Mouse (Mus musculus) liver, embryonic 14.5 days (tissue): ENCODE data around the gene Dohh. TPM values are rescaled to one million over a fixed set of nuclear protein-coding genes. Genes with fewer than 3 reads are reported as not detected.

Source experiments
- ATAC-seq: fragments of 200-750 bp; cut with Nextera tagmentation; 2 replicates; pipeline ENCODE4 v1.8.0; 2017; ENCODE audit warnings: moderate number of reproducible peaks, mild to moderate bottlenecking, moderate library complexity; ENCODE audit not compliant: insufficient read depth
- DNase-seq, 3 experiments: peaks; one replicate each; pipeline ENCODE4 v3.0.0-alpha.2; 2012 to 2013; ENCODE audit warnings: low read depth in 3 of 3, low spot score in 3 of 3
- H3K27ac ChIP-seq: fragments of 300-500 bp; sonication (generic); 2 replicates; pipeline ENCODE4 v1.5.1; 2014; ENCODE audit warnings: moderate library complexity, mild to moderate bottlenecking, control low read depth, inconsistent platforms
- H3K27me3 ChIP-seq: fragments of 300-500 bp; sonication (generic); 2 replicates; pipeline ENCODE4 v1.6.1; 2014; ENCODE audit warnings: mild to moderate bottlenecking, low read length, moderate library complexity; ENCODE audit not compliant: control insufficient read depth, insufficient read depth
- H3K36me3 ChIP-seq: fragments of 300-500 bp; sonication (generic); replicated peaks from 2 replicates; pipeline ENCODE4 v1.6.1; 2014; ENCODE audit warnings: low read depth; ENCODE audit not compliant: control insufficient read depth, insufficient read depth
- H3K4me1 ChIP-seq, 2 experiments: fragments of 200-500 bp in 1 of 2; fragments of 300-500 bp in 1 of 2; sonication (generic) in 1 of 2; replicated peaks; 2 replicates each; pipeline ENCODE4 v1.6.1; 2012 to 2014; ENCODE audit warnings: antibody characterized with exemption in 1 of 2, inconsistent platforms in 1 of 2, low read length in 1 of 2; ENCODE audit not compliant: control insufficient read depth in 2 of 2, insufficient read depth in 2 of 2
- H3K4me2 ChIP-seq: fragments of 300-500 bp; sonication (generic); 2 replicates; pipeline ENCODE4 v1.6.1; 2014; ENCODE audit warnings: low read depth, mild to moderate bottlenecking, control low read depth, moderate library complexity
- H3K4me3 ChIP-seq, 2 experiments: fragments of 200-500 bp in 1 of 2; fragments of 300-500 bp in 1 of 2; sonication (generic) in 1 of 2; 2 replicates each; pipeline ENCODE4 v1.5.1; 2012 to 2014; ENCODE audit warnings: low read depth in 2 of 2, low read length in 2 of 2, mild to moderate bottlenecking in 2 of 2, control low read depth in 1 of 2, inconsistent platforms in 1 of 2, moderate library complexity in 1 of 2; ENCODE audit not compliant: insufficient read depth in 1 of 2
- H3K9ac ChIP-seq: fragments of 300-500 bp; sonication (generic); replicated peaks from 2 replicates; pipeline ENCODE4 v1.6.1; 2014; ENCODE audit warnings: mild to moderate bottlenecking, control low read depth, moderate library complexity
- H3K9me3 ChIP-seq: fragments of 300-500 bp; sonication (generic); 2 replicates; pipeline ENCODE4 v1.6.1; 2016; ENCODE audit warnings: low read length, mixed read lengths; ENCODE audit not compliant: control insufficient read depth
- CTCF ChIP-seq: IDR thresholded peaks from 2 replicates; pipeline ENCODE4 v1.5.1; 2016; ENCODE audit warnings: antibody characterized with exemption, low read depth, control low read depth
- EP300 ChIP-seq: IDR thresholded peaks from 2 replicates; pipeline ENCODE4 v1.6.1; 2016; ENCODE audit warnings: antibody characterized with exemption, low read depth
- WGBS: fragments of 180-500 bp; shearing (Covaris S2); extraction: QIAGEN DNeasy Blood & Tissue Kit; methylation state at CpG from one replicate; pipeline ENCODE4 v1.1.7; 2014; ENCODE audit not compliant: insufficient replicate concordance; 5-methylcytosine and 5-hydroxymethylcytosine counted together
- polyA plus RNA-seq, 2 experiments: library from polyadenylated mRNA; depleted of rRNA in 1 of 2; stranded (reverse) in 1 of 2; unstranded in 1 of 2; fragments of >200 nt; fragmentation: Nextera tagmentation in 1 of 2; extraction: Ambion mirVana in 1 of 2; gene quantifications; 2 replicates each; pipeline versions ENCODE4 v1.2.1 to v1.2.3; 2012 to 2014

The Dohh gene
- polyA plus RNA-seq, 2 experiments, result 29.8 to 35.0 TPM

DNA sequence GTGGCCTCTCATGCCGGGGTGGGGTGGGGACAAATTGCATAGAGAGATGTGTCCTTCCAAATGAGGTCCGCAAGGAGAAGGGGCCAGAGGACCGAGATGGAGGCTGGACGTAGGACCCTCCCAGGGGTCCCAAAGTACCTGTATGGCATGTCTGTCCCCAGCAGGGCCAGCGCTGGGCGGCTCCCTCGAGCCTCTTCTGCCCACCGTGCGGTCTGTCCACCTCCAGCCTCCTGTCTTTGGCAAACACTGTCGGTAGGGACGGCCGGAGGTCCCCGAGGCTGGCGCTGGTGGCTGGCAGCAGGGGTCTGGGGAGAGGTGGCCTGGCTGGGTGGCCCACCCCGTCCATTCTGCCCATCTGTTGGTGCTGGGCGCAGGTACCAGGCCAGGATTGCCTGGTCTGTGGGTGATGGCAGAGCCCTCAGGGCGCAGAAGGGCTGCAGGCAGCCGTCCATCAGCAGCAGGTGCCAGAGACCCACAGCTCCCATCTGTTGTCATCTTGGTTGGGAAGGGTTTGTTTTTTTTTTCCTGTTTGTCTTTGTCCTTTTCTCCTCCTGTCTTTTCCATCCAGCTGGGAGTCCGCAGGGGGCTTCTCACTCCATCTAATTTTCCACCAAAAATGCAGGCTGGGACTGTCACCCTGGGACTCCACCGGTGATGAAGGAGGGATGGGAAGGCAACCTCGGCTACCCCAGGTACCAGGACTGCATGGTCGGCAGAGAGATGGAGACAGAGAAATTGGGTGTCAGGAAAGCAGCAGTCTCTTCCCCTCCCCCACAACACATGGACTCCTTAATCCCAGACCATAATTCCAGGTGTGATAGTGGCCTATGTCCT is 16.4 kb downstream of the Dohh start:
- ATAC-seq, result no peak
- peaks cover 7 to 12% of the 10 kb centered on the region in 2 experiments; a peak in 3 of 4 replicates for H3K4me1 ChIP-seq
- no peak for DNase-seq
- no peak overlapping the region for H3K4me3 ChIP-seq
- 69% methylated on average over 22 of the region's 22 CpGs for WGBS
- H3K9me3 ChIP-seq, result no peaks in the 10 kb centered on the region
- H3K36me3 ChIP-seq, result no peaks in the 10 kb centered on the region; the same call in 1 of the 2 replicates
- peaks cover 3% of the 10 kb centered on the region; the same call in 1 of the 2 replicates for H3K27me3 ChIP-seq
- no peak overlapping the region for H3K9ac ChIP-seq
- no peak for TF ChIP-seq EP300
- TF ChIP-seq CTCF, result no peak
- no peak overlapping the region for H3K4me2 ChIP-seq
- no peak overlapping the region for H3K27ac ChIP-seq

DNA sequence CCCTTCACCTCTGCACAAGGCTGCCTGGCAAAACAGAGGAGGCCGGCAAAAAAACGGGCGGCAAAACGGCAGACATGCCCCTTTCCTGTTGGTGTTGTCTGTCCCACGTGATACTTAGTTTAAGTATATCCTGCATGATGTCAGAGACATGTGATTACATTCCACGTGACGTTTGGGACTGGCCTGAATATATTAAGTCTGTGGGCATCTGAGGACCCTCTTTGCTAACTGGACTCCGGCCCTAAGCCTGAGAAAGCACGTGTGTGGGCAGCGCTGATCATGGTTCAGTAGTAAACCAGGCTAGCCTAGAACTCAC is 16.9 kb downstream of the Dohh start:
- no peaks in the 10 kb centered on the region; the same call in 1 of the 2 replicates for H3K36me3 ChIP-seq
- H3K4me1 ChIP-seq, result peaks cover 7 to 12% of the 10 kb centered on the region in 2 experiments; a peak in 3 of 4 replicates
- H3K27ac ChIP-seq, result no peak overlapping the region
- peaks cover 4% of the 10 kb centered on the region for H3K27me3 ChIP-seq
- no peaks in the 10 kb centered on the region for H3K9me3 ChIP-seq
- H3K4me2 ChIP-seq, result no peak overlapping the region
- DNase-seq (no peak), ATAC-seq (peak; percentile 2; the same call in 1 of the 2 replicates)
- 46% methylated on average over 10 of the region's 10 CpGs for WGBS
- TF ChIP-seq CTCF (no peak), EP300 (no peak)
- H3K4me3 ChIP-seq, result no peak overlapping the region
- no peak overlapping the region for H3K9ac ChIP-seq

DNA sequence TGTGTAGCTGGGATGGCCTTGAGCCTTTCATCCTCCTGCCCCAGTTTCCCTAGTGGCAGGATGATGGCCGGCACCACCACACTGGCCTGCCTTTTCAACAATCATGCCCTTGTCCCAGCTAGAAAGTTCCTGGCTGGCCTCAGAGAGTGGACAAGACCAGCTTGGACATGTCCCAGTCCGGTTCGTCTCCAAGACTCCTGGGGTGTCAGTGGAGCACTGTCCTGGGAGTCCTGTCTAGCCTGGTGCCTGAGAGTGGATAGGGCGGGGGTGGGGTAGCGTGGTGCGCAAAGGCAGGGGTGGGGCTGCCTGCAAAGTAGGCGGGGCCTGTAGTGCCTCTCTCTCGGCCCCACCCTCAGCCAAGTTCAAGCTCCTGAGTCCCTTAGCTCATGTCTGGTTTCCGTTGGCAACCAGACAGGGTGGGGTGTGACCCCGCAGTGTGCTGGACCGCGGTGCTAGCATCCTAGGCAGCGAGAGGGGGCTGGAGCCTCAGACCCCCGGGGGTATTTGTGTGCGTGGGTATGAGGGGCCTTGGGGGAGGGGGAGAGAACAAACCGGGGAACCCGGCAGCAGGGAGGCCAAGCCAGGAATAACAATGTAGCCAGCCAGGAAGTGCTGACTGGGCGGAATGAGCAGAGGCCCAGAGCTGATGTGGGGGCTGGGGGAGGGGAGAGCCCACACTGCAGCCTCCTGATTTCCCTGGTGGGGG is 17.4 kb downstream of the Dohh start:
- no peaks in the 10 kb centered on the region for H3K9me3 ChIP-seq
- ATAC-seq (peak; percentile 80), DNase-seq (peak; percentile 58 to 68 (median 63))
- peaks cover 10% of the 10 kb centered on the region for H3K27me3 ChIP-seq
- no peaks in the 10 kb centered on the region; the same call in 1 of the 2 replicates for H3K36me3 ChIP-seq
- no peak overlapping the region for H3K27ac ChIP-seq
- H3K9ac ChIP-seq, result no peak overlapping the region
- WGBS, result 11% methylated on average over 18 of the region's 18 CpGs
- TF ChIP-seq CTCF, result no peak; the same call in 1 of the 2 replicates
- no peak for TF ChIP-seq EP300
- H3K4me3 ChIP-seq, result no peak overlapping the region
- peaks cover 7 to 12% of the 10 kb centered on the region in 2 experiments; a peak in 3 of 4 replicates for H3K4me1 ChIP-seq
- H3K4me2 ChIP-seq, result peak overlapping the region; percentile 17; the same call in 1 of the 2 replicates

DNA sequence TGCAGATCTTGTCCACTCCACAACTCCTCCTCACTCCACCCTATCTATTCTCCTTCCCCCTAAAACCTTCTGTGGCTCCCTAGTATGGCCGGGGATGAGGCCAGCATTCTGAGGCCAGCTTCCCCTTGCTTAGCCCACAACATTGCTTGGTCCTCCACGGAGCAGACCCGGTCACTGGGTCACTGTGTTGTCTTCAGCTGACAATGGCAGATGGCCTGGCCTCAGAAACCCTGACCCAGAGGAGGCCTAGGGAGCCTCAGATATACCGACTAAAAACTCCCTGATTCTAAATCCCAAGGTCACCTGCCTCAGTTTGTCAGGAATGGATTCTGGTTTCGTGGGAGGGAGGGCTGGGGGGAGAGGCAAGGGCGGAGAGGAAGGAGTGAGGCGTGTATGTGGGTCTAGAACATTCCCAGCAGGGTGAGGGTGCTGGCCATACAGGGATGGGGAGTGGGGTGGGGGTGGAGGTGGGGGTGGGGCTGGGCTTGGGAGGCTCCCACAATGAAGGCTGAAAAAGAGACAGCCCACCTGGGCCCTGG is 18.1 kb downstream of the Dohh start:
- Histone ChIP-seq H3K4me3 (no peak overlapping the region), H3K4me2 (no peak overlapping the region), H3K4me1 (peaks cover 7 to 12% of the 10 kb centered on the region in 2 experiments; a peak in 3 of 4 replicates), H3K9me3 (no peaks in the 10 kb centered on the region), H3K36me3 (no peaks in the 10 kb centered on the region; the same call in 1 of the 2 replicates), H3K27ac (no peak overlapping the region), H3K27me3 (peaks cover 16% of the 10 kb centered on the region), H3K9ac (no peak overlapping the region)
- ATAC-seq (no peak), DNase-seq (no peak)
- TF ChIP-seq CTCF, result no peak
- TF ChIP-seq EP300, result no peak
- WGBS, result 36% methylated on average over 7 of the region's 7 CpGs

DNA sequence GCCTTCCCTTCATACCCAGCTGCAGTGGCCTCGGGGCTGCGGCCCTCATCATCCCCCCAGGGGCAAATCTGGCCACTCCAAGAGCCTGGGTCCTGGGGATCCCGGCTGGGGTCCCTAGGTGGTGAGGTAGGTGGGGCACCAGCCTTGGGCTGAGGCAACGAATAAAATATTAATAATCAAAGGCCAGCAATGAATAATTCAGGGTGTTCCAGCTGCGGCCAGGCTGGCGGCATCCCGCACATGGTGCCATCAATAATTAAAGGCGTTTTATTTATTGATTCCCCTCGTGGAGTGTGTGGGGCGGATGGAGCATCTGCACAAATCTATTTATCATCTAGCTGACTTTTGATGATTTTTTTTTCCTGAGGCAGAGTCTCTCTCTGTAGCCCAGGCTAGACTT is 19.3 kb downstream of the Dohh start:
- H3K27me3 ChIP-seq, result peaks cover 28% of the 10 kb centered on the region
- H3K4me1 ChIP-seq, result peaks cover 7 to 19% of the 10 kb centered on the region in 2 experiments; a peak in 3 of 4 replicates
- H3K4me3 ChIP-seq, result no peak overlapping the region
- no peaks in the 10 kb centered on the region for H3K9me3 ChIP-seq
- H3K36me3 ChIP-seq, result no peaks in the 10 kb centered on the region; the same call in 1 of the 2 replicates
- DNase-seq (no peak), ATAC-seq (no peak)
- 73% methylated on average over 10 of the region's 10 CpGs for WGBS
- H3K27ac ChIP-seq, result no peak overlapping the region
- no peak overlapping the region for H3K4me2 ChIP-seq
- TF ChIP-seq EP300 (no peak), CTCF (no peak)
- H3K9ac ChIP-seq, result no peak overlapping the region
